ENCODE assay signal across 11 mouse cellular contexts in genomic region chr2:151603630-151604029, GRCm38 (mm10). TPM values are rescaled to one million over a fixed set of nuclear protein-coding genes. Genes with fewer than 3 reads are reported as not detected.
DNase-seq lines count a peak whose midpoint lies in the region; ATAC-seq and TF ChIP-seq lines count a peak whose summit lies in the region.
"Had no signal": no experiment of that assay in that cellular context is flagged by ENCODE, and none has a peak within 500 bp of the region (broad histone marks: within the 10 kb centered on the region; RNA-seq: fewer than 3 reads in every experiment).

No protein-coding gene starts in this region.

- WGBS in lung, embryonic 15.5 days, result 33% methylated on average over 4 of the region's 4 CpGs
- 49% methylated on average over 4 of the region's 4 CpGs for WGBS in lung, adult 2 months
- WGBS in forebrain, embryonic 10.5 days, result 38% methylated on average over 4 of the region's 4 CpGs
- 17% methylated on average over 4 of the region's 4 CpGs for WGBS in olfactory bulb, adult 2 months
- 59% methylated on average over 4 of the region's 4 CpGs for WGBS in liver, embryonic 11.5 days

- DNase-seq in lung, adult 2 months, result no peak
- peak; percentile 44 for DNase-seq in forebrain, embryonic 10.5 days (ENCODE audit: extremely low spot score, low spot score)
- DNase-seq in layer of hippocampus, postnatal 10 days (ENCODE audit: low spot score in 2 of 2), result peak; percentile 55 to 65
- DNase-seq in liver, embryonic 11.5 days (ENCODE audit: low spot score), result no peak
- DNase-seq in spleen, adult 18-20 months, result no peak
- no peak for DNase-seq in adrenal gland, postnatal 4 days (ENCODE audit: low spot score in 2 of 2)
- DNase-seq: heart, postnatal 14 days; liver, embryonic 13.5 days had no signal

- H3K4me2 ChIP-seq in lung, embryonic 15.5 days, result no peak overlapping the region
- no peak overlapping the region for H3K4me2 ChIP-seq in liver, embryonic 11.5 days
- H3K4me2 ChIP-seq: liver, embryonic 13.5 days had no signal

- no peak for TF ChIP-seq POLR2A in lung, adult 2 months (IDR thresholded peaks at IDR 0.05; ENCODE audit: borderline replicate concordance, extremely low read depth, low read depth, low read length)
- no peak for TF ChIP-seq POLR2A in olfactory bulb, adult 2 months (IDR thresholded peaks at IDR 0.05; ENCODE audit: insufficient read depth, low read depth, low read length)

- no peak overlapping the region for H3K4me3 ChIP-seq in lung, embryonic 15.5 days
- no peak overlapping the region for H3K4me3 ChIP-seq in lung, adult 2 months (replicated peaks; ENCODE audit: extremely low read depth, low read depth, low read length)
- no peak overlapping the region for H3K4me3 ChIP-seq in forebrain, embryonic 10.5 days
- H3K4me3 ChIP-seq in olfactory bulb, adult 2 months (ENCODE audit: insufficient read depth, low read depth, low read length), result no peak overlapping the region
- no peak overlapping the region for H3K4me3 ChIP-seq in liver, embryonic 11.5 days (ENCODE audit: low read depth, low read length)
- H3K4me3 ChIP-seq: liver, embryonic 13.5 days had no signal

- H3K9me3 ChIP-seq in lung, embryonic 15.5 days, result no peaks in the 10 kb centered on the region
- no peaks in the 10 kb centered on the region for H3K9me3 ChIP-seq in forebrain, embryonic 10.5 days
- H3K9me3 ChIP-seq in liver, embryonic 11.5 days (ENCODE audit: control insufficient read depth, low read length), result no peaks in the 10 kb centered on the region
- H3K9me3 ChIP-seq: G1E; liver, embryonic 13.5 days had no signal

- H3K27me3 ChIP-seq in lung, embryonic 15.5 days, result no peaks in the 10 kb centered on the region
- H3K27me3 ChIP-seq in forebrain, embryonic 10.5 days (ENCODE audit: poor library complexity, severe bottlenecking), result 0 out of 2 replicates have a peak, but pooled peaks cover 5% of the 10 kb centered on the region
- no peaks in the 10 kb centered on the region for H3K27me3 ChIP-seq in liver, embryonic 11.5 days (replicated peaks; ENCODE audit: control insufficient read depth, insufficient read depth, low read length)

- H3K27ac ChIP-seq in lung, embryonic 15.5 days, result peak overlapping the region; percentile 75
- H3K27ac ChIP-seq in forebrain, embryonic 10.5 days, result peak overlapping the region; percentile 72
- peak overlapping the region; percentile 61 for H3K27ac ChIP-seq in olfactory bulb, adult 2 months (ENCODE audit: insufficient read depth, low read depth, low read length)
- no peak overlapping the region for H3K27ac ChIP-seq in liver, embryonic 11.5 days (ENCODE audit: low read depth, low read length)
- H3K27ac ChIP-seq: liver, embryonic 13.5 days had no signal

- no peaks in the 10 kb centered on the region for H3K36me3 ChIP-seq in lung, embryonic 15.5 days
- no peaks in the 10 kb centered on the region for H3K36me3 ChIP-seq in forebrain, embryonic 10.5 days (replicated peaks)
- H3K36me3 ChIP-seq in liver, embryonic 11.5 days (ENCODE audit: control insufficient read depth, insufficient read depth, low read length), result no peaks in the 10 kb centered on the region
- H3K36me3 ChIP-seq: G1E; liver, embryonic 13.5 days had no signal

- no peak for TF ChIP-seq CTCF in lung, adult 2 months (IDR thresholded peaks at IDR 0.05; ENCODE audit: insufficient read depth, low read length)
- no peak for TF ChIP-seq CTCF in olfactory bulb, adult 2 months (IDR thresholded peaks at IDR 0.05; ENCODE audit: insufficient read depth, low read depth, low read length)

- H3K9ac ChIP-seq in lung, embryonic 15.5 days, result no peak overlapping the region
- no peak overlapping the region for H3K9ac ChIP-seq in liver, embryonic 11.5 days (ENCODE audit: low read depth, low read length)
- H3K9ac ChIP-seq: liver, embryonic 13.5 days had no signal

- peaks cover 20% of the 10 kb centered on the region for H3K4me1 ChIP-seq in lung, embryonic 15.5 days
- H3K4me1 ChIP-seq in lung, adult 2 months (ENCODE audit: control insufficient read depth, insufficient read depth, low read length), result no peaks in the 10 kb centered on the region
- peaks cover 52% of the 10 kb centered on the region for H3K4me1 ChIP-seq in forebrain, embryonic 10.5 days
- H3K4me1 ChIP-seq in olfactory bulb, adult 2 months (ENCODE audit: control insufficient read depth, insufficient read depth, low read length), result peaks cover 66% of the 10 kb centered on the region
- no peaks in the 10 kb centered on the region for H3K4me1 ChIP-seq in liver, embryonic 11.5 days (replicated peaks; ENCODE audit: control insufficient read depth, insufficient read depth, low read length)
- H3K4me1 ChIP-seq: liver, embryonic 13.5 days had no signal

- ATAC-seq in lung, embryonic 15.5 days (ENCODE audit: borderline replicate concordance, extremely low read depth, low FRiP score, low TSS enrichment), result no peak
- no peak for ATAC-seq in liver, embryonic 11.5 days (replicated peaks; ENCODE audit: low FRiP score)

RNA-seq across cellular contexts. Expression of gene Snph, which starts 28.8 kb away (rescaled TPM):
- polyA plus RNA-seq in lung, embryonic 15.5 days (2015; fragmentation: Nextera tagmentation; extraction: Ambion mirVana), result 0.60 and 0.64 TPM in 2 replicates
- 0.64 and 1.1 TPM in 2 replicates for polyA plus RNA-seq in lung, adult 2 months (2012; rRNA removed)
- 0.90 and 1.1 TPM in 2 replicates for polyA plus RNA-seq in forebrain, embryonic 10.5 days (2016; fragmentation: Nextera tagmentation; extraction: Ambion mirVana)
- 100 to 1,000 TPM; 205 to 206 TPM for total RNA-seq in layer of hippocampus, postnatal 10 days (2021)
- polyA plus RNA-seq in olfactory bulb, adult 2 months (2012; ENCODE audit: insufficient read depth, insufficient read length, low replicate concordance, missing spikeins), result not detected in 2 replicates
- polyA plus RNA-seq in liver, embryonic 11.5 days (2014; fragmentation: Nextera tagmentation; extraction: Ambion mirVana), result 0.36 and 0.56 TPM in 2 replicates
- total RNA-seq in adrenal gland, postnatal 4 days (2021), result 1 to 10 TPM; 9.1 to 9.6 TPM
- polyA plus RNA-seq: G1E; liver, embryonic 13.5 days had no signal

RNA-seq across cellular contexts. Expression of gene Sdcbp2, which starts 31.2 kb away (rescaled TPM):
- polyA plus RNA-seq in lung, embryonic 15.5 days (2015; fragmentation: Nextera tagmentation; extraction: Ambion mirVana), result 0.70 and 1.1 TPM in 2 replicates
- polyA plus RNA-seq in lung, adult 2 months (2012; rRNA removed), result 4.0 and 10.6 TPM in 2 replicates
- 0.43 and 0.79 TPM in 2 replicates for polyA plus RNA-seq in forebrain, embryonic 10.5 days (2016; fragmentation: Nextera tagmentation; extraction: Ambion mirVana)
- 1 to 10 TPM; 1.3 to 1.6 TPM for total RNA-seq in layer of hippocampus, postnatal 10 days (2021)
- not detected in 2 replicates for polyA plus RNA-seq in olfactory bulb, adult 2 months (2012; ENCODE audit: insufficient read depth, insufficient read length, low replicate concordance, missing spikeins)
- 0.60 TPM in 1 of 2 replicates, not detected in the other for polyA plus RNA-seq in liver, embryonic 11.5 days (2014; fragmentation: Nextera tagmentation; extraction: Ambion mirVana)
- 1 to 10 TPM; 1.9 to 2.5 TPM for total RNA-seq in adrenal gland, postnatal 4 days (2021)
- total RNA-seq: G1E had no signal

Comparison
In these comparisons a context has a peak if more than half of its experiments do, and no peak if none do; other contexts are left out.
1. DNase-seq: peak in forebrain, embryonic 10.5 days (single experiment) and layer of hippocampus, postnatal 10 days (2 of 2); none in lung, adult 2 months (single experiment), liver, embryonic 11.5 days (single experiment), spleen, adult 18-20 months (0 of 2) and adrenal gland, postnatal 4 days (0 of 2).
2. RNA of gene Snph, which starts 28.8 kb away (polyA plus RNA-seq): not detected in olfactory bulb, adult 2 months; 0.90 to 1.1 TPM in forebrain, embryonic 10.5 days, 0.64 to 1.1 TPM in lung, adult 2 months, 0.60 to 0.64 TPM in lung, embryonic 15.5 days and 0.36 to 0.56 TPM in liver, embryonic 11.5 days; every median in the first group is over 10 times any median in the second.